Mouse (Mus musculus) lung, embryonic 16.5 days (tissue): ENCODE measurements at regions not wholly inside any gene's neighbourhood (a gene's known extent, or its start where the extent isn't known, plus 50 kb on each side); places are given as distances from the start of the nearest gene placed in this dataset.
"Not testable (repeated sequence)": the region's sequence is repeated elsewhere in the genome, so short reads cannot be mapped to it uniquely, and the experiment has no call there.

Experiments
- ATAC-seq: fragments of 200-750 bp; cut with Nextera tagmentation; 2 replicates; pipeline ENCODE4 v1.8.0; 2017; ENCODE audit warnings: low read depth, mild to moderate bottlenecking, moderate library complexity
- H3K27ac ChIP-seq: fragments of 300-500 bp; sonication (generic); 2 replicates; pipeline ENCODE4 v1.5.1; 2014; ENCODE audit warnings: mild to moderate bottlenecking, control low read depth, low read length
- H3K27me3 ChIP-seq: fragments of 300-500 bp; sonication (generic); 2 replicates; pipeline ENCODE4 v1.6.1; 2014; ENCODE audit warnings: low read depth, low read length, mixed read lengths; ENCODE audit not compliant: control insufficient read depth, insufficient read depth
- H3K36me3 ChIP-seq: fragments of 300-500 bp; sonication (generic); 2 replicates; pipeline ENCODE4 v1.6.1; 2014; ENCODE audit warnings: low read length; ENCODE audit not compliant: control insufficient read depth, insufficient read depth
- H3K4me1 ChIP-seq: fragments of 300-500 bp; sonication (generic); replicated peaks from 2 replicates; pipeline ENCODE4 v1.6.1; 2014; ENCODE audit warnings: low read length, mixed read lengths; ENCODE audit not compliant: control insufficient read depth, insufficient read depth
- H3K4me2 ChIP-seq: fragments of 300-500 bp; sonication (generic); 2 replicates; pipeline ENCODE4 v1.6.1; 2014; ENCODE audit warnings: low read depth, low read length, control low read depth
- H3K4me3 ChIP-seq: fragments of 300-500 bp; sonication (generic); 2 replicates; pipeline ENCODE4 v1.5.1; 2014; ENCODE audit warnings: mild to moderate bottlenecking, low read length, control low read depth
- H3K9ac ChIP-seq: fragments of 300-500 bp; sonication (generic); 2 replicates; pipeline ENCODE4 v1.6.1; 2014; ENCODE audit warnings: low read length, control low read depth
- H3K9me3 ChIP-seq: fragments of 300-500 bp; sonication (generic); 2 replicates; pipeline ENCODE4 v1.6.1; 2016; ENCODE audit warnings: low read length; ENCODE audit not compliant: control insufficient read depth
- WGBS: fragments of 180-500 bp; shearing (Covaris S2); extraction: QIAGEN DNeasy Blood & Tissue Kit; methylation state at CpG from one replicate; pipeline ENCODE4 v1.1.7; 2014; 5-methylcytosine and 5-hydroxymethylcytosine counted together

DNA sequence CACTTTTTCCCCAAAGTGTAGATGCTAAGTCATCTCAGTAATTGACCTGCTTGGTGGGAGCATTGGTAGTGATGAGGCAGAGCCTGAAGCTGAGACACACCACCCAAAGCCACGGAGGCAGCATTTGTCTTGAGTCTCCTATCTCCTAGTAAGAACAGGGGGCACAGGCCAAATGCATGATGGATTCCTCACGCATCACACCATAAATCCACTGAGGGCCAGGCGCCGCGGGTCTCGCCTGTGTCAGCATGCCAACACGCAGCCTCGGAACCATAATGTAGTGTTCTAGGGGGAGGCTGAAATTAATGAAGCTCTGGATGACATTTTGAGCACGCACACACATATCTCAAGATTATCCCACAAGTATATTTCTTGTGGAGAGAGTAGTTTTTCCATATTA, 521.5 kb downstream of the Bnc2 start:
- Histone ChIP-seq H3K4me1 (peaks cover 23% of the 10 kb centered on the region), H3K4me2 (no peak overlapping the region), H3K27ac (no peak overlapping the region), H3K9ac (no peak overlapping the region), H3K27me3 (no peaks in the 10 kb centered on the region), H3K4me3 (no peak overlapping the region), H3K36me3 (no peaks in the 10 kb centered on the region), H3K9me3 (no peaks in the 10 kb centered on the region)
- no peak for ATAC-seq
- WGBS = 61% methylated on average over 9 of the region's 9 CpGs

DNA sequence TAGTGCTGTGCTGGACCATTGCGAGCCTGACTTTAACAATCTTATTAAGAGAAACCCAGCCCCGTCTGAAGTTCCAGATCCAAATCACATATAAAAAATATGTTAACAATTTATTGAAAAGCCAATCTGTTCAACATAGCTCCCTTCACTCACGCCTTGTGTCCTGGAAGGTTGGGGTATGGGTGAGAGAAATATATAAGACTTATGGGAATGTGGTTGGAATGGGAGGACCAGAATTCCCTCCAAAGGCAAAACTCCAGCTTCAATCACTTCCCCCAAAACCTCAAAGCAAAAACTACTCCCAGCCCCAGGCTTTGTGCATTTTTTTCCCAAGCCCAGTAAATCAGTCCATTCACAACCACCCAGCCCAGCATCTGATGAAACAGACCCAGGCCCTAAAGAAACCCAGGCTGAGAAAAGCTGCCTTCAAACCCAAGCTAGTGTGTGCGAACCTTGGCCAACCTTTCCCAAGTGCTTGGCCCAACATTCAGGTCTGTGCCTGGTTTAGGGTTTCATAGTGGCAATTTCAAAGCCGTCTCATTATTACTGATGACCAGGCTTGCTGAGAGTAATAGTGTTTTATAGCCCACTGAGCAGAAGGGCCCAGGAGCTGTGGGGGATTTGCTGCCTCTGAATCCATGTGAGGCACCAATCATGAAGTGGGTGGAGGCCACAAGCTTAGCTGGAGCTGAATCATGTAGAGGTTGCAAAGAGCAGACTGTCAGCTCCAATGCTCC, 517.0 kb downstream of the Bnc2 start:
- Histone ChIP-seq H3K9ac (no peak overlapping the region), H3K9me3 (no peaks in the 10 kb centered on the region), H3K27ac (no peak overlapping the region), H3K27me3 (no peaks in the 10 kb centered on the region), H3K4me2 (no peak overlapping the region), H3K36me3 (no peaks in the 10 kb centered on the region), H3K4me1 (0 out of 2 replicates have a peak, but pooled peaks cover 3% of the 10 kb centered on the region), H3K4me3 (no peak overlapping the region)
- 87% methylated on average over 5 of the region's 5 CpGs for WGBS
- no peak for ATAC-seq

DNA sequence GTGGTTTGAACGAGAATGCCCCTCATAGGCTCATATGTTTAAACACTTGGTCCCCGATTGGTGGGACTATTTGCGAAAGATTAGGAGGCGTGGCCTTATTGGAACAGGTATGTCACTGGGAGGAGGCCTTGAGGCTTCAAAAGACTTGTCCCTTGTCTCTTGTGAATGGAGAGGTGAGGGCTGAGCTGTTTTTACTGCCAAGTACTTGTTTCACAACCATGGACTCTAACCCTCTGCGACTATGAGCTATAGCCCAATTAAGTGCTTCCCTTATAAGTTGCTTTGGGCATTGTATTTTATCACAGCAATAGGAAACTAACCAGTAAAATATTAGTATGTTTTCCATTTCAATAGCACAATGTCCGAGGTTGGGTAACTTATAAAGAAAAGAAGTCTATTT, 511.7 kb downstream of the Bnc2 start:
- H3K4me1 ChIP-seq = no peaks in the 10 kb centered on the region
- H3K36me3 ChIP-seq = no peaks in the 10 kb centered on the region
- H3K27ac ChIP-seq = no peak overlapping the region
- 91% methylated on average over 6 of the region's 6 CpGs for WGBS
- no peaks in the 10 kb centered on the region for H3K27me3 ChIP-seq
- ATAC-seq = no peak
- H3K9ac ChIP-seq = no peak overlapping the region
- H3K9me3 ChIP-seq = no peaks in the 10 kb centered on the region
- H3K4me3 ChIP-seq = no peak overlapping the region
- no peak overlapping the region for H3K4me2 ChIP-seq

DNA sequence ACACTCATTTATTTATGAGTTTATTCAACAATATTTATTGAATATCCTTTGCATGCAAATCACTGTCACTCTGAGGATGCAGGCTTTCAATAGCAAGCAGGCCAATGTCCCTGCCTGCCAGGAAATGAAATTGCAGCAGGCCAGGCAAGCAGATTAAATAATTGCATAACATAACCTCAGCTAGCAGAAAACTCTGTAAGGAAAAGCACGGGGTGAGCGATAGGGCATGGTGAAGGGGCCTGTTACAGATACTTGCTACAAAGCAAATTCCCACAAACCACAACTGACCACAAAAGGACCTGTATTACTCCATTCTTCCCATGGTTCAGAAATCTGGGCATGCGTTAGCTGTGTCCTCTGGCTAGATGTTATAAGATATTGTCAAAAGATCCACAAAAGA, 509.8 kb downstream of the Bnc2 start:
- H3K9ac ChIP-seq = no peak overlapping the region
- no peak overlapping the region for H3K27ac ChIP-seq
- no peaks in the 10 kb centered on the region for H3K9me3 ChIP-seq
- H3K4me1 ChIP-seq = no peaks in the 10 kb centered on the region
- no peaks in the 10 kb centered on the region for H3K36me3 ChIP-seq
- WGBS = 80% methylated on average over 3 of the region's 3 CpGs
- no peak overlapping the region for H3K4me2 ChIP-seq
- H3K27me3 ChIP-seq = no peaks in the 10 kb centered on the region
- ATAC-seq = no peak
- H3K4me3 ChIP-seq = no peak overlapping the region

DNA sequence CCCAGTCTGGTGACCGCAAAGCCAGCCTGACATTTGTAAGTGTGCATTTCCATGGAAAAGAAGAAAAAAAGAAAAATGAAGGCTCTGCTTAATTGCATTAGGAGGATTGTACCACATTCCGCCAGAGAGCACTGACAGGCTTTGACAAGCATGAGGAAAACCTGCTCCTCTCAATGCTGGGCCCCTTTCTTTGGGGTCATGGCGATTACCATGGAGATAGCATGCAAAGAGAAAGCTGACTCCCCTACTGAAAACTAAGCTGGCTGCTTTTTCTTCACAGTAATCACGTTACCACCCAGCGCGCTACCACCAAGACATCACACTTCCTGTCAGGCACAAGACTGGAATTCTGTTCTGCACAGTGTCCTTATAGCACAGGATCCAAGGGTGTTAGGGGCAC, 502.2 kb downstream of the Bnc2 start:
- Histone ChIP-seq H3K36me3 (no peaks in the 10 kb centered on the region), H3K27me3 (no peaks in the 10 kb centered on the region), H3K27ac (no peak overlapping the region), H3K4me2 (no peak overlapping the region), H3K9me3 (no peaks in the 10 kb centered on the region), H3K9ac (no peak overlapping the region), H3K4me1 (no peaks in the 10 kb centered on the region), H3K4me3 (no peak overlapping the region)
- 55% methylated on average over 6 of the region's 6 CpGs for WGBS
- no peak for ATAC-seq

DNA sequence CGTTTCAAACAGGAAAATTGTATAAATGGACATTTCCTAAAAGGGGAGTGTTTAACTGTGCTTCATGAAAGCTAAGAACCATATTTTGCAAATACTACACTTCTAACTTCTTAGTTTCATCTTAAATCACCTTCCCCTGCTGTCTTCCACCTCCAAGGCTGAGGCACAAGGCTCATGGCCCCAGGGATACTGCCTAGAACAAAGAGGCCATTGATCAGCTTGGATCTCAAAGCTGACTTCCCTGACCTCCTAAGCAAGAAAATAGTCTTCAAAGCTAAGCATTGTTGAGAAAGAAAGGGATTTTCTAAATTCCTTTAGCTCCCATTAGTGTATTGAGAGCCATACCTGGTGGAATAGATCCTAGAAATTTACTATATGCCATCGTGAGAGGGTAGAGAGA, 501.6 kb downstream of the Bnc2 start:
- Histone ChIP-seq H3K9ac (no peak overlapping the region), H3K4me2 (no peak overlapping the region), H3K27me3 (no peaks in the 10 kb centered on the region), H3K4me3 (no peak overlapping the region), H3K27ac (no peak overlapping the region), H3K4me1 (no peaks in the 10 kb centered on the region), H3K36me3 (no peaks in the 10 kb centered on the region), H3K9me3 (no peaks in the 10 kb centered on the region)
- ATAC-seq = no peak
- 39% methylated on average over 2 of the region's 2 CpGs for WGBS

DNA sequence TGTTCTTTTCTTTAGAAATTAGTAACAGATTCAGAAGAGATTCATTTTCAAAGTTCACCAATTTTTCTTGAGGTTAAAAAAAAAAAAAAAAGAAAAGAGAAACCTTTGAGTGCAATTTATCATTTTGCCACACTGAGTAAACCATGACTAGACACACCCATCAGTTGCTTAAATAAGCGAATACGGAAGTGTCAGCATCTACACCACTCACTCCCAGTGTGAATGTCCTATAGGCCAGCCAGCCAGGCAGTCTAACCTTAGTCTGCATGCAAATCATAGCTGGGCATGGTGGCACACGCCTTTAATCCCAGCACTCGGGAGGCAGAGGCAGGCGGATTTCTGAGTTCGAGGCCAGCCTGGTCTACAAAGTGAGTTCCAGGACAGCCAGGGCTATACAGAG, 498.6 kb downstream of the Bnc2 start:
- not testable (repeated sequence) for H3K9me3 ChIP-seq, H3K4me2 ChIP-seq, H3K27ac ChIP-seq, H3K4me1 ChIP-seq, H3K27me3 ChIP-seq, H3K4me3 ChIP-seq, H3K9ac ChIP-seq, ATAC-seq, H3K36me3 ChIP-seq
- WGBS = 92% methylated on average over 6 of the region's 6 CpGs

DNA sequence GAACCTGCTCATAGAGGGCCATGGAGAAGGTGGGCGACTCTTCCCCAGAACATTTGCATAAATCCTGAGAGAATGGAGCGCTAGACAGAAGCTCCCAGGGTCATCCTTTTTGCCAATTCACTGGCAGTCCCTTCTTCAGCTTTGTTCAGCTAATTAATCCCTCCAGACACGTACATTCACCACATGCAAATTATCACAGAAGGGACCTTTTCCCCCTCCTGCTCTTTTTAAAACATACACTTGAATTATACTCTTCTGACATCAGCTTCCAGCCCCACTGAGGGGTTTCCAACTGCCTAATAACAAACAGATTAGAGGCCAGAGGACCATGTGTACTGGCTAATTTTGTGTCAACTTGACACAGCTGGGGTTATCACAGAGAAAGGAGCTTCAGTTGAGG, 497.2 kb downstream of the Bnc2 start:
- no peaks in the 10 kb centered on the region for H3K36me3 ChIP-seq
- no peak for ATAC-seq
- no peaks in the 10 kb centered on the region for H3K9me3 ChIP-seq
- no peak overlapping the region for H3K4me2 ChIP-seq
- H3K27ac ChIP-seq = no peak overlapping the region
- H3K27me3 ChIP-seq = no peaks in the 10 kb centered on the region
- WGBS = 80% methylated on average over 3 of the region's 3 CpGs
- H3K9ac ChIP-seq = no peak overlapping the region
- no peak overlapping the region for H3K4me3 ChIP-seq
- H3K4me1 ChIP-seq = no peaks in the 10 kb centered on the region

DNA sequence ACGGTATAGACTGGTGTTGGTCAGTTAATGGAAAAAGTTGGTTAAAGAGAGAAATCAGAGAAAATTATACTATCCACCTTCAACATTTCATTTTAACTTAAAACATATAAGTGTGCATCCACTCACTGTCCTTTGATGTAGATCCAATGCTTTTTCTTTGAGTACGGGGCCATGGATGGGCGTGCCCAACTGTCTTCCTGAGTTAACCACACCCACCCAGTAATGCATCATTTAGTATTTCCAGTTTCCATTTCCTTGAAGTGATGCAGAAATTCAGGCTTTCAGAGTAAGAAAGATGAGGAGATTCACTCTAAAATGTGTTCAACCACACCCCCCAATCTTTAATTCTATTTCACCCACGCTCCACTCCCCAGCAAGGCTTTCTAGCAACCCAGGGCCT, 490.6 kb downstream of the Bnc2 start:
- no peak overlapping the region for H3K4me3 ChIP-seq
- H3K27ac ChIP-seq = no peak overlapping the region
- WGBS = 74% methylated on average over 4 of the region's 4 CpGs
- H3K36me3 ChIP-seq = no peaks in the 10 kb centered on the region
- H3K9me3 ChIP-seq = no peaks in the 10 kb centered on the region
- H3K9ac ChIP-seq = no peak overlapping the region
- H3K27me3 ChIP-seq = no peaks in the 10 kb centered on the region
- ATAC-seq = no peak
- no peak overlapping the region for H3K4me2 ChIP-seq
- H3K4me1 ChIP-seq = no peaks in the 10 kb centered on the region

DNA sequence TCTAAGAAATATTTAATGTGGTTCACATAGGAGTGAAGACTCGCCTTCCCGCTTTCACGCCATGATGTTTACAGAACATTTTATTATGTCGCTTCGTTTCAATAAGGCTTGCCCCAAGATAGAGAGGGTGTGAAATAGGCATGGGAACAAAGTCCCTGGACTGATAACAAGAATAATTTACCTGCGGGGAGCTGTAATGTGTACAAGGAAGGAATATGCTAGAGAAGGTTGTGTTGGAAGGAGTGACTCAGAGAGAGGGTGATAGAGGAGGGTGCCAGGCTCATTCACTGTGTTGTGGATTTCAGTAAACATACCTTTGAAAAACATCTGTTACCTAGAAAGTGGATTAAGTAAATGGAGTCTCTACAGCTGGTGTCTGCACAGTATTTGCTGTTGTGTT, 490.2 kb downstream of the Bnc2 start:
- Histone ChIP-seq H3K9me3 (no peaks in the 10 kb centered on the region), H3K27ac (no peak overlapping the region), H3K4me3 (no peak overlapping the region), H3K4me2 (no peak overlapping the region), H3K36me3 (no peaks in the 10 kb centered on the region), H3K9ac (no peak overlapping the region), H3K27me3 (no peaks in the 10 kb centered on the region), H3K4me1 (no peaks in the 10 kb centered on the region)
- 77% methylated on average over 6 of the region's 6 CpGs for WGBS
- ATAC-seq = no peak
